18 mouse cellular contexts compared by ENCODE assay signal in genomic region chr9:107688415-107688814, GRCm38 (mm10). TPM values are rescaled to one million over a fixed set of nuclear protein-coding genes. Genes with fewer than 3 reads are reported as not detected.
"Had no signal": no experiment of that assay in that cellular context is flagged by ENCODE, and none has a peak within 500 bp of the region (broad histone marks: within the 10 kb centered on the region; RNA-seq: fewer than 3 reads in every experiment).

No protein-coding gene starts in this region.

- H3K27ac ChIP-seq: neural tube, embryonic 13.5 days; neural tube, embryonic 15.5 days; stomach, embryonic 15.5 days; stomach, postnatal 0 days had no signal

- H3K9me3 ChIP-seq: neural tube, embryonic 13.5 days; neural tube, embryonic 15.5 days; stomach, embryonic 15.5 days had no signal

- H3K4me3 ChIP-seq: neural tube, embryonic 13.5 days; neural tube, embryonic 15.5 days; stomach, embryonic 15.5 days had no signal

- H3K27me3 ChIP-seq: neural tube, embryonic 13.5 days; neural tube, embryonic 15.5 days; stomach, embryonic 15.5 days had no signal

- H3K9ac ChIP-seq: neural tube, embryonic 13.5 days; neural tube, embryonic 15.5 days; stomach, embryonic 15.5 days had no signal

- DNase-seq: retina, postnatal 1 day; right cerebral cortex, adult 18-20 months; right cerebral cortex, postnatal 14 days; right cerebral cortex, postnatal 25 days; right cerebral cortex, postnatal 4 days; spleen, adult 18-20 months; thymus, adult 18-20 months; thymus, adult 2 months; thymus, postnatal 14 days; thymus, postnatal 25 days; thymus, postnatal 36 days; thymus, postnatal 4 days had no signal

- H3K4me2 ChIP-seq: neural tube, embryonic 13.5 days; neural tube, embryonic 15.5 days; stomach, embryonic 15.5 days had no signal

RNA-seq across cellular contexts. Expression of gene Gnat1, which starts 8.9 kb away (rescaled TPM):
- total RNA-seq: neutrophil, adult 5-6 weeks had no signal
- polyA plus RNA-seq: spleen, adult 2 months had no signal

RNA-seq across cellular contexts. Expression of gene Slc38a3, which starts 19.1 kb away (rescaled TPM):
- total RNA-seq: neutrophil, adult 5-6 weeks had no signal
